Mouse (Mus musculus): ENCODE measurements around the gene Rasgef1c.

GRCm38 (mm10) chr11:49931037-49931625, 29.5 kb downstream of the Rasgef1c start:
- TF ChIP-seq TAL1 (IDR thresholded peaks at IDR 0.05; ENCODE audit: low read length) (no peak), GATA1 (IDR thresholded peaks at IDR 0.05; ENCODE audit: low read length) (no peak)

Measured in erythroblast, embryonic 14.5 days (primary cell).